Comparison of ENCODE assay signal across 8 mouse cellular contexts in the genomic region with DNA sequence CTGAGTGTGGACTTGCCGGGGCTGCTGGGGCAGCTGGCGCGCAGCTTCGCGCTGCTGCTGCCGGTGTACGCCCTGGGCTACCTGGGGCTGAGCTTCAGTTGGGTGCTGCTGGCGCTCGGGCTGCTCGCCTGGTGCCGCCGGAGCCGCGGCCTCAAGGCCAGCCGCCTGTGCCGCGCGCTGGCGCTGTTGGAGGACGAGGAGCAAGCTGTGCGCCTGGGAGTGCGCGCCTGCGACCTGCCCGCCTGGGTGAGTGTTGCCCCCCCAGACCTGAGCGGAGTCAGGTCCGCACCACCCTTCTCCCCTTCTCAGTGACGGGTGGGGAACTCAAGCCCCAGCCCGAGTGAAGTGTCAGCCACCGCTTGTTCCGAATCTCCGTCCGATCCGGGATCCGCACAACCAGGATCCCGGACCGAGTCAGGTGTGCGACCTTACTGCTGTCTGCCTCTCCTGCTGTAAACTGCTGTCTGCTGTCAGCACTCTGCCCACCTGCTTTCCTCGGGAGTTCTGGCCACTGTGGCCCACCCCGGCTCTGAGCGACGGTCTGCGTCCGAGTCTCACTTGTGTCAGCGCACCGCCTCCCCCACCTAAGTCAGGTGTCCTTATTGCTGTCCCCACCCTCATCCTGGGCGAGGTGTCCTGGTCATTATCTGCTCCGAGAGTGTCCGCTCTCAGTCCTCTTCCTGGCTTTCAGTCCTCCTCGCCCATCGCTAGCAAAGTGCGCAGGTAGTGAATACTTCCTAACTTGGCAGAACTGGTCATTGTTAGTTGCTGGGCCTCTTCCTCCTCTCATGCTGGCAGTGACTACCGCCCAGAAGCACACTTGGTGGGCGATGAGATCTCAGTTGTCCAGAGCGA. TPM values are rescaled to one million over a fixed set of nuclear protein-coding genes. Genes with fewer than 3 reads are reported as not detected.
DNase-seq lines count a peak whose midpoint lies in the region; ATAC-seq lines count a peak whose summit lies in the region.

No protein-coding gene starts in this region.

- H3K9me3 ChIP-seq in intestine, embryonic 14.5 days (ENCODE audit: control insufficient read depth, low read length): no peaks in the 10 kb centered on the region
- no peaks in the 10 kb centered on the region for H3K9me3 ChIP-seq in limb, embryonic 11.5 days (ENCODE audit: control insufficient read depth, low read length)
- H3K9me3 ChIP-seq in midbrain, embryonic 10.5 days (replicated peaks): no peaks in the 10 kb centered on the region

- peak; percentile 32 for DNase-seq in thymus, postnatal 0 days (ENCODE audit: low spot score)
- DNase-seq in thymus, postnatal 25 days: no peak
- peak; percentile 47 to 58 for DNase-seq in cerebellum, postnatal 10 days
- DNase-seq in frontal cortex, postnatal 25 days (ENCODE audit: low spot score in 2 of 2): peak; percentile 10 to 11
- DNase-seq in intestine, embryonic 14.5 days (ENCODE audit: low spot score): peak; percentile 73
- DNase-seq in limb, embryonic 11.5 days (ENCODE audit: low spot score): peak; percentile 47
- DNase-seq in midbrain, embryonic 10.5 days (ENCODE audit: low spot score): no peak
- peak; percentile 31 to 43 for DNase-seq in spleen, adult 18-20 months

- peaks cover 6% of the 10 kb centered on the region; the same call in 1 of the 2 replicates for H3K4me1 ChIP-seq in intestine, embryonic 14.5 days (replicated peaks; ENCODE audit: control insufficient read depth, insufficient read depth, low read length)
- 0 out of 2 replicates have a peak, but pooled peaks cover 2% of the 10 kb centered on the region for H3K4me1 ChIP-seq in limb, embryonic 11.5 days (ENCODE audit: control insufficient read depth, insufficient read depth, low read length)
- H3K4me1 ChIP-seq in midbrain, embryonic 10.5 days: peaks cover 21% of the 10 kb centered on the region

- peak overlapping the region; percentile 62 for H3K4me3 ChIP-seq in intestine, embryonic 14.5 days (ENCODE audit: low read depth, low read length)
- peak overlapping the region; percentile 91 for H3K4me3 ChIP-seq in limb, embryonic 11.5 days (ENCODE audit: low read depth, low read length)
- H3K4me3 ChIP-seq in midbrain, embryonic 10.5 days: peak overlapping the region; percentile 97

- ATAC-seq in intestine, embryonic 14.5 days (replicated peaks; ENCODE audit: low FRiP score, low TSS enrichment, low read depth): no peak; the same call in 1 of the 2 replicates
- no peak; the same call in 1 of the 2 replicates for ATAC-seq in limb, embryonic 11.5 days (ENCODE audit: insufficient number of reproducible peaks, low FRiP score, low TSS enrichment, low read depth)

- peak overlapping the region; percentile 88 for H3K4me2 ChIP-seq in intestine, embryonic 14.5 days (ENCODE audit: low read length)
- H3K4me2 ChIP-seq in limb, embryonic 11.5 days (ENCODE audit: low read depth, severe bottlenecking): peak overlapping the region; percentile 97

- H3K27ac ChIP-seq in intestine, embryonic 14.5 days (ENCODE audit: low read depth): peak overlapping the region; percentile 98
- H3K27ac ChIP-seq in limb, embryonic 11.5 days (replicated peaks; ENCODE audit: low read depth, low read length): peak overlapping the region; percentile 58
- H3K27ac ChIP-seq in midbrain, embryonic 10.5 days (replicated peaks): peak overlapping the region; percentile 95

- peak overlapping the region; percentile 74 for H3K9ac ChIP-seq in intestine, embryonic 14.5 days (ENCODE audit: low read length)
- H3K9ac ChIP-seq in limb, embryonic 11.5 days (ENCODE audit: low read length): peak overlapping the region; percentile 71

- H3K27me3 ChIP-seq in intestine, embryonic 14.5 days (replicated peaks; ENCODE audit: control insufficient read depth, insufficient read depth, low read length): no peaks in the 10 kb centered on the region
- H3K27me3 ChIP-seq in limb, embryonic 11.5 days (ENCODE audit: control insufficient read depth, insufficient read depth, low read length): no peaks in the 10 kb centered on the region
- no peaks in the 10 kb centered on the region for H3K27me3 ChIP-seq in midbrain, embryonic 10.5 days (ENCODE audit: low read depth, poor library complexity, severe bottlenecking)

- H3K36me3 ChIP-seq in intestine, embryonic 14.5 days (ENCODE audit: control insufficient read depth, insufficient read depth, low read length): no peaks in the 10 kb centered on the region
- no peaks in the 10 kb centered on the region for H3K36me3 ChIP-seq in limb, embryonic 11.5 days (ENCODE audit: control insufficient read depth, insufficient read depth, low read length)
- no peaks in the 10 kb centered on the region for H3K36me3 ChIP-seq in midbrain, embryonic 10.5 days

- WGBS in intestine, embryonic 14.5 days: under 1% methylated on average over 55 of the region's 55 CpGs
- WGBS in limb, embryonic 11.5 days: under 1% methylated on average over 50 of the region's 55 CpGs
- under 1% methylated on average over 52 of the region's 55 CpGs for WGBS in midbrain, embryonic 10.5 days

RNA-seq across cellular contexts. Expression of a gene that starts 0.7 kb away (rescaled TPM):
- polyA plus RNA-seq in thymus, postnatal 0 days (2015; fragmentation: Nextera tagmentation; extraction: Ambion mirVana): 19.5 and 23.6 TPM in 2 replicates
- 37.5 and 39.7 TPM in 2 replicates for polyA plus RNA-seq in intestine, embryonic 14.5 days (2014; fragmentation: Nextera tagmentation; extraction: Ambion mirVana)
- 18.7 and 21.1 TPM in 2 replicates for polyA plus RNA-seq in limb, embryonic 11.5 days (2014; fragmentation: Nextera tagmentation; extraction: Ambion mirVana)
- polyA plus RNA-seq in midbrain, embryonic 10.5 days (2016; fragmentation: Nextera tagmentation; extraction: Ambion mirVana): 12.3 and 13.7 TPM in 2 replicates

RNA-seq across cellular contexts. Expression of a gene that starts 6.5 kb away (rescaled TPM):
- not detected in 2 replicates for polyA plus RNA-seq in thymus, postnatal 0 days (2015; fragmentation: Nextera tagmentation; extraction: Ambion mirVana)
- not detected in 2 replicates for polyA plus RNA-seq in intestine, embryonic 14.5 days (2014; fragmentation: Nextera tagmentation; extraction: Ambion mirVana)
- not detected in 2 replicates for polyA plus RNA-seq in limb, embryonic 11.5 days (2014; fragmentation: Nextera tagmentation; extraction: Ambion mirVana)
- polyA plus RNA-seq in midbrain, embryonic 10.5 days (2016; fragmentation: Nextera tagmentation; extraction: Ambion mirVana): not detected in 2 replicates

RNA-seq across cellular contexts. Expression of a gene that starts 18.8 kb away (rescaled TPM):
- polyA plus RNA-seq in thymus, postnatal 0 days (2015; fragmentation: Nextera tagmentation; extraction: Ambion mirVana): 6.7 and 9.5 TPM in 2 replicates
- polyA plus RNA-seq in intestine, embryonic 14.5 days (2014; fragmentation: Nextera tagmentation; extraction: Ambion mirVana): 16.3 and 17.8 TPM in 2 replicates
- polyA plus RNA-seq in limb, embryonic 11.5 days (2014; fragmentation: Nextera tagmentation; extraction: Ambion mirVana): 16.5 and 22.4 TPM in 2 replicates
- 13.1 and 17.0 TPM in 2 replicates for polyA plus RNA-seq in midbrain, embryonic 10.5 days (2016; fragmentation: Nextera tagmentation; extraction: Ambion mirVana)

Comparison
In these comparisons a context has a peak if more than half of its experiments do, and no peak if none do; other contexts are left out.
1. DNase-seq: peak in thymus, postnatal 0 days (single experiment), cerebellum, postnatal 10 days (2 of 2), frontal cortex, postnatal 25 days (2 of 2), intestine, embryonic 14.5 days (single experiment), limb, embryonic 11.5 days (single experiment) and spleen, adult 18-20 months (2 of 2); none in thymus, postnatal 25 days (single experiment) and midbrain, embryonic 10.5 days (single experiment).
2. Peak in every context shown above with its lines, with median percentiles within 50 percentile points of each other: H3K27ac ChIP-seq and H3K4me3 ChIP-seq.